Mouse (Mus musculus) lung, embryonic 16.5 days (tissue): ENCODE measurements around the gene Cldn34b2. TPM values are rescaled to one million over a fixed set of nuclear protein-coding genes. Genes with fewer than 3 reads are reported as not detected.
"Not testable (repeated sequence)": the region's sequence is repeated elsewhere in the genome, so short reads cannot be mapped to it uniquely, and the experiment has no call there.

Experiments
- ATAC-seq: fragments of 200-750 bp; cut with Nextera tagmentation; 2 replicates; pipeline ENCODE4 v1.8.0; 2017; ENCODE audit warnings: low read depth, mild to moderate bottlenecking, moderate library complexity
- H3K27ac ChIP-seq: fragments of 300-500 bp; sonication (generic); 2 replicates; pipeline ENCODE4 v1.5.1; 2014; ENCODE audit warnings: mild to moderate bottlenecking, control low read depth, low read length
- H3K27me3 ChIP-seq: fragments of 300-500 bp; sonication (generic); 2 replicates; pipeline ENCODE4 v1.6.1; 2014; ENCODE audit warnings: low read depth, low read length, mixed read lengths; ENCODE audit not compliant: control insufficient read depth, insufficient read depth
- H3K36me3 ChIP-seq: fragments of 300-500 bp; sonication (generic); 2 replicates; pipeline ENCODE4 v1.6.1; 2014; ENCODE audit warnings: low read length; ENCODE audit not compliant: control insufficient read depth, insufficient read depth
- H3K4me1 ChIP-seq: fragments of 300-500 bp; sonication (generic); replicated peaks from 2 replicates; pipeline ENCODE4 v1.6.1; 2014; ENCODE audit warnings: low read length, mixed read lengths; ENCODE audit not compliant: control insufficient read depth, insufficient read depth
- H3K4me2 ChIP-seq: fragments of 300-500 bp; sonication (generic); 2 replicates; pipeline ENCODE4 v1.6.1; 2014; ENCODE audit warnings: low read depth, low read length, control low read depth
- H3K4me3 ChIP-seq: fragments of 300-500 bp; sonication (generic); 2 replicates; pipeline ENCODE4 v1.5.1; 2014; ENCODE audit warnings: mild to moderate bottlenecking, low read length, control low read depth
- H3K9ac ChIP-seq: fragments of 300-500 bp; sonication (generic); 2 replicates; pipeline ENCODE4 v1.6.1; 2014; ENCODE audit warnings: low read length, control low read depth
- H3K9me3 ChIP-seq: fragments of 300-500 bp; sonication (generic); 2 replicates; pipeline ENCODE4 v1.6.1; 2016; ENCODE audit warnings: low read length; ENCODE audit not compliant: control insufficient read depth
- WGBS: fragments of 180-500 bp; shearing (Covaris S2); extraction: QIAGEN DNeasy Blood & Tissue Kit; methylation state at CpG from one replicate; pipeline ENCODE4 v1.1.7; 2014; 5-methylcytosine and 5-hydroxymethylcytosine counted together
- polyA plus RNA-seq: library from polyadenylated mRNA; unstranded; fragments of >200 nt; fragmentation: Nextera tagmentation; extraction: Ambion mirVana; gene quantifications from 2 replicates; pipeline ENCODE4 v1.2.1, GENCODE M21; 2015

Cldn34b2 gene
- polyA plus RNA-seq, 1 experiment from 2014 or later, result not detected

DNA sequence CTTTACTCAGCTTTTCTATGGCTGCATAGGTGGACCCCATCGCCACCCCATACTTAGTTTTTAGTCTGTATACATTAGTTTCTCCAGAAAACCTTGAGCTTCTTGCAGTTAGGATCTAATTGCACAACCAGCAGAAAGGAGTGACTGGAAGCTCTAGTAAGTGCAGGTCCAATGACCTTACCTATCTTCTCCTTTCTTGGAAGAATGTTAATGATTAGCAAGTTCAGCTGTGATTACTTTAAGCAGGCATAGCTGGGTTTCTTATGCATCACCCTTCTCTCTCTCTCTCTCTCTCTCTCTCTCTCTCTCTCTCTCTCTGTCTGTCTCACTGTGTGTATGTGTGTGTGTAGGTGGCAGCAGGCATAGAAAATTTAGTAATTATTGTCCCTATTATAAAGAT, 23.7 kb upstream of the Cldn34b2 start:
- H3K27ac ChIP-seq, result no peak overlapping the region
- ATAC-seq, result no peak
- H3K9ac ChIP-seq, result no peak overlapping the region
- H3K9me3 ChIP-seq, result no peaks in the 10 kb centered on the region
- H3K4me2 ChIP-seq, result no peak overlapping the region
- 96% methylated on average over 1 of the region's 1 CpGs for WGBS
- H3K36me3 ChIP-seq, result no peaks in the 10 kb centered on the region
- no peaks in the 10 kb centered on the region for H3K27me3 ChIP-seq
- H3K4me1 ChIP-seq, result no peaks in the 10 kb centered on the region
- H3K4me3 ChIP-seq, result no peak overlapping the region

DNA sequence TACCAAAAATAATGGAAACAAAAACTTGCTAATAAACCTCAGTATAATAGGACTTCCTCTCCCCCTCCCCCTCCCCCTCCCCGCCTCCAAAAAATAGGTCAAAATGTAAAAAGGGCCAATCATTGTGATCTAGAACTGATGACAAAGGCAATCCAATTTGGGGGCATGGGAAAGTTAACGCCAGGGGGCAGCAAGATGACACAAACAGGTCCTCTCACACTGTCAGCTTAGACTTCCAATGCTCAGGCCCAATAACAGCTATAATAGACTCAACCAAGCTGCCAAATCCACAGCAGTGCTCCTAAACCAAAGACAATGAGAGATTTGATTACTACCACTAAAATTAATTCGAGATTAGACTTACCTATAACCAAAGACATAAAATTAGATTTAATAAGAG, 16.5 kb upstream of the Cldn34b2 start:
- no peaks in the 10 kb centered on the region for H3K9me3 ChIP-seq
- no peaks in the 10 kb centered on the region for H3K27me3 ChIP-seq
- 12% methylated on average over 3 of the region's 3 CpGs for WGBS
- H3K4me2 ChIP-seq, result no peak overlapping the region
- H3K36me3 ChIP-seq, result no peaks in the 10 kb centered on the region
- no peak overlapping the region for H3K9ac ChIP-seq
- no peaks in the 10 kb centered on the region for H3K4me1 ChIP-seq
- H3K4me3 ChIP-seq, result no peak overlapping the region
- peak; percentile 56; the same call in 1 of the 2 replicates for ATAC-seq
- H3K27ac ChIP-seq, result no peak overlapping the region

DNA sequence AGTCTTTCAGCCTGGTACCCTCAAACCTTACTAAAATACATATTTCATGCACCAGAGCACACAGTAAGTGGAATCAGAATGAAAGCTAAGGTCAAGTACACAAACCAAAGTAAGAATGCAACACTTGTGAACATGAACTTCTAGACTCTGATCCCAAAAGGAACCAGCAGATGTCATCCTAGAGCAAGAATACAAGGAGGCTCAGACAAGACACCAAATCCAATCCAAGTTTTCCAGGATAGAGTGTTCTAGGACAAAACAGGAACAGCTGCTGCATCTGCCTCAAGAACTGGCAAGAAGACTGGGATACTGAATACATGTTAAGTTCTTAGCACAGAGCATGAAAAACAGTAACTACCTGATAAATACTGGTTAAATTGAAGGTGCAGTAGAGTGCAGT, 30.2 kb downstream of the Cldn34b2 start:
- no peaks in the 10 kb centered on the region for H3K27me3 ChIP-seq
- no peak overlapping the region for H3K4me2 ChIP-seq
- H3K4me1 ChIP-seq, result no peaks in the 10 kb centered on the region
- no peak overlapping the region for H3K9ac ChIP-seq
- H3K4me3 ChIP-seq, result no peak overlapping the region
- H3K9me3 ChIP-seq, result no peaks in the 10 kb centered on the region
- H3K36me3 ChIP-seq, result no peaks in the 10 kb centered on the region
- no peak for ATAC-seq
- no peak overlapping the region for H3K27ac ChIP-seq

DNA sequence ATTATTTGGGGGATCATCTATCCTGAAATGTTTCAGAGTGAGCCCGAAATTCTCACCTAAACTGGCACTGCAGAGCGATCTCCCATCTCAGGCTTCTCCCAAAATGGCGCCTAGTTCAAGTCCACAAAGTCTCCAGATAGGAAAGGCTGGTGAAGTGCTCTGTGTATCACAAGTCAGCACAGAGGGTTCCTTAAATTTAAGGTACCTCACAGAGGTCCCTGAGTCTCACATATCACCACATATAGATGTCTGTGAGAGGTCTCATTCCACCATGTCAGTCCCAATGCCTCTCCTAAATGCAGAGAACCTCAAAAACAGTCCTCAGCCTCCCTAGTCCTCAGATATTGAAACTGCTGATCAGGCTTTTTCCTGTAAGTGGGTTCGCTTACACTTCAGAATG, 34.6 kb downstream of the Cldn34b2 start, which contains the start of gene Magea2:
Gene Magea2 (minus strand): TSS at position 101 of the 400 bp plus-strand sequence.
- H3K4me1 ChIP-seq, H3K4me3 ChIP-seq, H3K9ac ChIP-seq, H3K36me3 ChIP-seq, H3K4me2 ChIP-seq, H3K27ac ChIP-seq, H3K27me3 ChIP-seq, ATAC-seq, H3K9me3 ChIP-seq: not testable (repeated sequence)
- 77% methylated on average over 3 of the region's 4 CpGs for WGBS

DNA sequence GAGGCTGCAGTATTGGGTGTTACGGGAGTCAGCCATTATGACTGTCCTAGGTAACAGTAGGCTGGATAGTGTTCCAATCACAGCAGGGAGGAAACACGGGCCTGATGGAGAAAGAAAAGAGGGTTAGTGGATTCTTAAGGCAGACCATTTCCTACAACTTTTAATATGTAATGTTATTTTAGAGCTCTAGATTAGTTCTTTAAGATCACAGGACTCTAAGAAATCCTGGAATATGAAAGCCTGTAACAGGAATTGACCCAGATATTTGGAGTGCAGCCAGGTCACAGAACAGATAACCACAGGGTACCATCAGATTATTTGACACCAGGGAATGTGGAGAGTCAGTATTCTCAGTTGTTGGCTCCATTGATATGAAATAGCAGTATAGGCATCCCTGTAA, 38.5 kb downstream of the Cldn34b2 start, which contains the start of gene Magea1:
Gene Magea1 (minus strand): TSS at position 101 of the 400 bp plus-strand sequence.
- not testable (repeated sequence) for H3K4me3 ChIP-seq, H3K9me3 ChIP-seq, H3K36me3 ChIP-seq, H3K4me2 ChIP-seq, H3K27me3 ChIP-seq, H3K4me1 ChIP-seq, ATAC-seq, H3K27ac ChIP-seq, H3K9ac ChIP-seq
- no CpG with 5 or more reads among the region's 2 CpGs for WGBS

Other genes with a start within 250 kb of the Cldn34b2 start
- gene Cldn34b1, start 238.1 kb downstream of the Cldn34b2 start, polyA plus RNA-seq, result not detected in 2 replicates
- not detected in 2 replicates for gene Magea6, start 192.4 kb downstream of the Cldn34b2 start, polyA plus RNA-seq
- gene Magea3, start 178.9 kb downstream of the Cldn34b2 start, polyA plus RNA-seq, result not detected in 2 replicates
- not detected in 2 replicates for gene Magea8, start 132.6 kb downstream of the Cldn34b2 start, polyA plus RNA-seq
- gene Magea5, start 65.3 kb downstream of the Cldn34b2 start, polyA plus RNA-seq, result not detected in 2 replicates
- gene Magea1, start 38.6 kb downstream of the Cldn34b2 start, polyA plus RNA-seq, result not detected in 2 replicates
- not detected in 2 replicates for gene Magea2, start 34.7 kb downstream of the Cldn34b2 start, polyA plus RNA-seq
- gene Sat1, start 88.0 kb upstream of the Cldn34b2 start, polyA plus RNA-seq, result 160 and 174 TPM in 2 replicates
- 51.8 and 52.2 TPM in 2 replicates for gene Acot9, start 134.0 kb upstream of the Cldn34b2 start, polyA plus RNA-seq
- gene Prdx4, start 212.3 kb upstream of the Cldn34b2 start, polyA plus RNA-seq, result 360 and 366 TPM in 2 replicates